Mouse (Mus musculus): Measurements from ENCODE around the gene Tbc1d8.
A peak's percentile ranks its signal among the peaks of the same experiment; 100 is the strongest.

The Tbc1d8 gene

GRCm38 (mm10) chr1:39362515-39362893 lies 116.1 kb downstream of the Tbc1d8 start:
- no peak for DNase-seq (ENCODE audit: low read depth)

DNA sequence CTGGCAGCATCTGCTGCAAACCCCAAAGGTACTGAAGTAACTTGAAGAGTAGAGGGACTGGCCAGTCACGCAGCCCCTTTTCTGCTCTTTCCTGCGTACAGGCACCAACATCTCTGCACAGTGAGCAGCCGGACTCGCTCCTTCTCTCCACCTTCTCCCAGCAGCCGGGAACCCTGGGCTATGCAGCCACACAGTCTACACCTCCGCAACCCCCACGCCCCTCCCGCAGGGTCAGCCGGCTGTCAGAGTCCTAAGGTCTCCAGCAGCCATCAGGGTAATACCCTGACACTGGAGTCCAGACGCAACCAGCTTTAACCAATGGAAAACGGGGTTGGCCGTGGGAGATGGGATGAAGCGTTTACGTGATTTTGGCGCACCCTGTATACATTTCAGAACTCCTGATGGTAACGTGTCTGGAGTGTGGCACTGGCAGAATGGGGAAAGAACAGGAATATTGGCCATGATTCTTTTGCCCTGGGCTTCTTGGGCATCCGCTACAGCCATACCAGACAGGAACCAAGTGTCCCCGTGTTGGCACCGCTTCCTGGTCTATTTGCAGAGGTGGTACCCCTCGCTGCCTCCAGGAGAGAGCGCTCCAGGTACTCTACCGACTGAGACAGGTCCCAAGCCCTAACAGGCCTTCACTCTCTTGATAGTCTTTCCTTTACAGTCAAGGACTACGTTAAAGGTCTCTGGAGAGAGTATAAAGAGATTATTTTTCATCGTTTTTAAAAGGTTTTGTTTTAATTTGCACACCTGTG lies 116.6 kb downstream of the Tbc1d8 start:
- DNase-seq (ENCODE audit: low read depth): no peak

DNA sequence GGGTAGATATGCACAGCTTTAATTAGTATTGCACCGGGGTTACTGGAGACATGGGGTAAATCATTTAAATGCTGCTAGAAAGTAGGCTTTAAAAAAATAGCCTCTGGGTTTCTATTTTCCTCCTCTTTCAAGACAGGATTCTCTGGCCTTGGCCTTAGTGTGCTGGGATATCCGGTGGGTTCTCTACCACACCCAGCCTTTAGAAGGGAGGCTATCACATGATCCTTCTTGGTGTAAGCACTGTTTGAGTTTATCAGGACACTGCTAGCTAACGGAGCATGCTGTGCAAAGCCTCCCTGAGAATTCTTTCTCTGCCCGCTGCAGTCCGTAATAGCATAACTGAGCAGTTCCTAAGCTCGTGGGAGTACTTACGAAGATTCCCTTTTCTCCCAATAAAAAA lies 129.1 kb downstream of the Tbc1d8 start:
- no peak for DNase-seq (ENCODE audit: low read depth)

DNA sequence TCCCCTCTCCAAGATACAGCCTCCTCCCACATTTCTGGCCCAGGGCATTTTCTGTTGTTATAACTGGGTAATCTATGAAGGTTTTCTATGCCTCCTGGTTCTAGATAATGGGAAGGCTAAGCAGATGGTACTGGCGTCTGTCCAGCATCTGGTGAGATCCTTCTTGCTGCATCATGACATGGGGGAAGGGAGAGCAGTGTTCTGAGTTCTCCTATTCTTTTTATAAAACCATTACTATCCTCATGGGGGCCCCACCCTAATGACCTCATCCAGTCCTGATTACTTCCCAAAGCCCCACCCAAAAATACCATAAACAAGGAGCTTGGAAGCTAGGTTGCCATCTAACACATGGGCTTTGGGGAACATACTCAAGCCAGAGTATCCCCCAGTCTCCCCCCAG lies 129.6 kb downstream of the Tbc1d8 start:
- no peak for DNase-seq (ENCODE audit: low read depth)

DNA sequence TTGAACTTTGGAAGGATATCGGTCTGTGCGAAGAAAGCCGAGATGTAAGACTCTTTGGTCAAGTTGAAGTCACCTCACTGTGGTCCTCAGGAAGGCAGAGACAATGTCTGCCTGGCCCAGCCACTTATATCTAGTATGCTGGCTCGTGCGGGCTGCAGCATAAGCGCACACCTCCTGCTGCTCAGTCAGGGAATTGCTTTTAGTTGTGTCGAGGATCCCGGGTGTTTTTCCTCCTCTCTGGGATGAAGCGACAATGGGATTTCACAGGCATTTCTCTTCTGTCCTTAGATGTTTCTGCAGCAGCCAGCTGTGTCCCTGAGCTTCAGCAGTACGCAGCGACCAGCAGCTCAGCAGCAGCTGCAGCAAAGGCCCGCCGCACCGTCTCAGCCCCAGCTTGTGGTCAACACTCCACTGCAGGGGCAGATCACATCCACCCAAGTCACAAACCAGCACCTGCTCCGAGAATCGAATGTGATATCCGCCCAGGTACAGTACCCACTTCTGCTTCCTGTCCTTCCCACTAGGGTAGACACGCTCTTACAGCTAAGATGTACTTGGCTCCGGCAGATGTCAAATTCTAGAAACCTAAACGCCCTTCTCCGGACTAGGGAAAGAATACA lies 133.5 kb downstream of the Tbc1d8 start:
- DNase-seq (ENCODE audit: low read depth): no peak

DNA sequence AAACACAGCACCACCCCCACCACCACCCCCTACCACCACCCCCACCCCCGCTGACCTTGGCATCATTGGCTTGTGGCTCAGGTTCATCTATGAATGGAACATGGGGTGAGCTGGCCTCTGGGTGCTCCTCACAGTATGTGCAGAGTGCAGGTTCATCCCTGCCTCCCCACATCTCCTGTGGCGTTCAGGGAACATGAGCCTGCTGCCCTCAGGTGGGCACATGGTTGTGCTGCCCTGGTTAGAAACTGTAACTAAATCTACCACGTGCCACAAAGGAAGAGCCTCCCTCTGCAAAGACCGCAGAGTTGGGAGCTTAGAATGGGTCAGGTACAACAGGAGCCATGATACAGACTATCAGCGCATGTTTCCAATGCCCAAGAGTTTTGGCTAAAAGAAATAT lies 135.3 kb downstream of the Tbc1d8 start:
- no peak for DNase-seq (ENCODE audit: low read depth)

- DNase-seq (ENCODE audit: low read depth): no peak
These were observed 136.7 kb downstream of the Tbc1d8 start for GRCm38 (mm10) chr1:39341807-39342206.

GRCm38 (mm10) chr1:39340647-39341046 lies 137.9 kb downstream of the Tbc1d8 start:
- DNase-seq (ENCODE audit: low read depth): peak; percentile 78

GRCm38 (mm10) chr1:39340156-39340555 lies 138.4 kb downstream of the Tbc1d8 start:
- DNase-seq (ENCODE audit: low read depth): no peak

- no peak for DNase-seq (ENCODE audit: low read depth)
These were observed 139.1 kb downstream of the Tbc1d8 start for GRCm38 (mm10) chr1:39339455-39339854.

DNA sequence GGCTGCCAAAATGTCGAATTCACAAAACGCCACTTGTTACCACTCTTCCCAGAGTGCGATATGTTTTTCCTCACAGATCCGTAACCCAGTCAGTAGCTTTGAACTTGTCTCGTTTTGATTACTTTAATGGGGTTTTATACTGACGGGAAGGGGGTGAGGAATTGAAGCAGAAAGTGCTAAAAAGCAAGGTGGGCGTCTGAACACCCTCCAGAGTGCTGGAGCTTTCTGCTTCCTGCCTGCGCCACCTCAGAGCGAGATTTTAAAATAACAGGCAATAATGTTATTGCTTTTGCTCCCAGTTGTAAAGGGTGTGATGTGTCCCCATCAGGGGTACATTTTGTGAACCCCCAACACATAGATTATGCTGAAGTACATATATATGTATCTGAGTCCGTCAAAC lies 139.7 kb downstream of the Tbc1d8 start:
- no peak for DNase-seq (ENCODE audit: low read depth)

- no peak for DNase-seq (ENCODE audit: low read depth)
These were observed 141.8 kb downstream of the Tbc1d8 start for GRCm38 (mm10) chr1:39336788-39337187.

DNA sequence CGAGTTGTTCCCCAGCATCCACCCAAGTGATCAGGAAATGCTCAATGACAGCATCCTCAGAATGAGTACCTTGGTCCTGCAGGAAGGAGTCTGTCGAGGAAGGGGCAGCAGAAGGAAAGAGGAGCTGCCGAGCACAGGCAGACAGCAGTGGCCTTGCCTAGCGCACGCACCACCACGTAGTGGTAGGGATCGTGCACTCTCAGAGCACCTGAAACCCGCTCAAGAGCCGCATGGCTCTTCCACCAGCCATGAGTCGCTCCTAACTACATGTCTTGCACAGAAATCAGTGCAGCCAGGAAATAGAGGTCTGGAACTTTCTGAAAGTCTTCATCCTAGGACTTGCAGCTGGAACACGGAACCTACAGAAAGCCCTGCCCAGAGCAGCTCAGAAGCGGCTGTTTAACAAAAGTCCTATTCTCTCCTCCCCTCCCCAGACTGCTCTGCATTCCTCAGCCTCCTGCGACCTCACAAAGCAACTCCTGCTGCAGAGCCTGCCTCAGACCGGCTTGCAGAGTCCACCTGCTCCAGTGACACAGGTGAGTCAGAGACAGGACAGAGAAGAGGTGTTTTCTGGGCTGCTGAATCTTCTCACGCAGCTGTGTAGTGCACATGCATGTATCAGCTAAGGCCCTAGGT lies 142.9 kb downstream of the Tbc1d8 start:
- DNase-seq (ENCODE audit: low read depth): no peak

DNA sequence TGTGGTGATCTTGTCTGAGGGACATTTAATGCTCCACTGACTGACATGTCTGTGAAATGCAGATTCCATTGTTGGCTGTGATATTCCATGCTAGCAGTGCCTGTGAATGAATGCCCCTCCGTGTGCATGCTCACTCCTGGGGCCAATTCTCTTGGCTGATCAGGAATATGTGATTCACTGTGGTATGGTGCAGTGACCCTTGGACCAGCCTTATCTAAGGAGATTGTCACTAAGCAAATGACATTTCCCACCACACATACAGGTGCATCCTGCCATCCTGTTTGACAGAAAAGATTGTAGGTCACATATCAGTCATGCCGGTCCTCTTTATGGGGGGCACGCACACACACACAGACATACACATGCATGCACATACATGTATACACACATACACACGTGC lies 146.1 kb downstream of the Tbc1d8 start:
- DNase-seq (ENCODE audit: low read depth): no peak

DNA sequence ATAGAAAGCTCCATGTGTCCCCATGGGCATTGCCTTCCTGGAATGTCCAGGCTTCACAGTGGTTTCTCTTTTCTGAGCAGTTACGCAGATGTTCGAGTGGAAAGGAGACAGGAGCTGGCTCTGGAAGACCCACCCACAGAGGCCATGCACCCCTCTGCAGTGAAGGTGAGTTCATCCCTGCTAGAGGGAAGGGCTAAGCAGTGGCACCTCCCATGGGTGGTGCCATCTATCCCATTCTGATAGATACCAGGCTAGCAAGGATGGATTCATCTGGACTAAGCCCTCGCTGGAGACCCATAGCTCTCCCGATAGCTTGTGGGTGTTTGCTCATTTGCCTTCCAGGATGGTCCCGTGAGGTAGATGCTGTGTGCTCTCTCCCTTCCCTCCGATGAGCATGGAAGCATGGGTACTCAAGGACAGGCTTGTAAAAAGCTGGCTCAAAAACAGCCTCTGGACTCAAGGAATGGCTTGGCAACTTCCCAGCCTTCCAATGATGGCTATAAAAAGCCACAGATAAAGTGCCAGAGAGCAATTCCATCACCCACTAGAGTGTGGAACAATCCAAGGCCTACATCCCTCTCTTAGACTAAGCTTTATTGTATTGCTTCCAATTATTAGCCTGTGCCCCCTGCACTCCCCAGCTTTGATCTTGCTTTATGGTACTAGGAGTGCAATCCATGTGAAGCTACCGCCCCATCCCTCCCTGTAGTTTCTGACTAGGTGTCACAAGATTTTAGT lies 147.5 kb downstream of the Tbc1d8 start:
- DNase-seq (ENCODE audit: low read depth): no peak

DNA sequence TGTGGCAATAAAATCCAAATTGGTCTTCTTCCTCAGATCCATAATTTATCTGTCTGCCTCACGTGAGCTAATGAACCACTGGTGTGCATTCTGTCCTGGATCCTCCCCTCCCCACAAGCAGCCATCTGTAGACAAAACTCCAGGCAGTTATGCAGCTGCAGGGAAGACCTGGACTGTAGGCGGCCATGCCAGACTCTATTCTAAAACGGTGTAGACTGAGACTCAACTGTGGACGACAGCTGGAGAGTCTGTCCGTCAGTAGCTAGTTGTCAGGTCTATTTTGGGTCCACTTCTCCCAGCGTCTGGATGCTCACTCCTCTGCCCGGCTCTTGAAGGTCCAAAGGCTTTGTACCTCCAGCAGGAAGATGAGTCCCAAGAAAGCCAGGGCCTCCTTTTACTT lies 151.0 kb downstream of the Tbc1d8 start:
- DNase-seq (ENCODE audit: low read depth): no peak

- DNase-seq (ENCODE audit: low read depth): no peak
These were observed 153.3 kb downstream of the Tbc1d8 start for GRCm38 (mm10) chr1:39325228-39325627.

DNA sequence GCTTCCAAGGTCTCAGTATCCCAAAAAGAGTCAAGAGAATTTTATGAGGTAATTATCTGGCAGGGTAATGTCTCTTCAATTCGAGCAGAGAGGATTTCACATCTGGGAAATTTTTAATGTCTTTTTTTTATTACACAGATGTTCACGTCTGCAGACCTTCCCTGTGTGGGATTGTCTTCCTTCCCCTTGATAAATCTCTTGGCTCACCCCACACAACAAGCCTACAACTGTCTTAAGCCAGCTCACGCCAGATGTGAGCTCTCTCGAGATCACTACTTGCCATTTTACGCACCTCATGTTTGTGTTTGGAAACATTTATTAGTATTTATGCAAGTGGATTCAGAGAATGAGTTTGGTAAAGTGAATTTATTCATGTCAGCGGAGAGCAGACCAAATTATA lies 156.6 kb downstream of the Tbc1d8 start:
- DNase-seq (ENCODE audit: low read depth): no peak
